Mouse (Mus musculus) CH12.LX (cell line): ENCODE data around the gene Xylt1. TPM values are rescaled to one million over a fixed set of nuclear protein-coding genes. Genes with fewer than 3 reads are reported as not detected.

Source experiments
- DNase-seq: peaks from one replicate; pipeline ENCODE4 v3.0.0-alpha.2; 2013; ENCODE audit errors: extremely low read depth
- H3K27ac ChIP-seq: 2 replicates; pipeline ENCODE4 v1.5.1; 2012; ENCODE audit warnings: low read depth, mild to moderate bottlenecking, control low read depth, moderate library complexity; ENCODE audit not compliant: insufficient read depth
- H3K27me3 ChIP-seq: replicated peaks from 2 replicates; pipeline ENCODE3; 2012; ENCODE audit warnings: inconsistent platforms
- H3K36me3 ChIP-seq, 2 experiments: replicated peaks in 1 of 2; 2 replicates each; pipeline versions ENCODE3 to v1.6.1; 2012; ENCODE audit warnings: inconsistent platforms in 1 of 2, low read length in 1 of 2, mild to moderate bottlenecking in 1 of 2, mixed read lengths in 1 of 2, moderate library complexity in 1 of 2; ENCODE audit not compliant: control insufficient read depth in 1 of 2, insufficient read depth in 1 of 2
- H3K4me1 ChIP-seq, 2 experiments: 2 replicates each; pipeline ENCODE4 v1.6.1; 2012; ENCODE audit warnings: inconsistent platforms in 1 of 2, moderate library complexity in 1 of 2; ENCODE audit not compliant: insufficient read depth in 2 of 2, control insufficient read depth in 1 of 2
- H3K4me2 ChIP-seq: 2 replicates; pipeline ENCODE4 v1.6.1; 2012; ENCODE audit warnings: low read depth, mild to moderate bottlenecking, control low read depth; ENCODE audit not compliant: poor library complexity, insufficient read depth, severe bottlenecking
- H3K4me3 ChIP-seq, 3 experiments: fragments of 150-350 bp in 1 of 3; sonication (generic) in 1 of 3; replicated peaks in 1 of 3; 2 replicates each; pipeline versions ENCODE3 to v1.5.1; 2011 to 2012; ENCODE audit warnings: low read depth in 2 of 3, low read length in 2 of 3, mild to moderate bottlenecking in 2 of 3, moderate library complexity in 2 of 3, control low read depth in 1 of 3, improper control_type of control experiment in 1 of 3, inconsistent platforms in 1 of 3, mixed read lengths in 1 of 3; ENCODE audit not compliant: poor library complexity in 1 of 3
- H3K79me2 ChIP-seq: replicated peaks from 2 replicates; pipeline ENCODE4 v1.6.1; 2012; ENCODE audit warnings: mild to moderate bottlenecking, moderate library complexity; ENCODE audit not compliant: control insufficient read depth, poor library complexity, insufficient read depth, severe bottlenecking; ENCODE audit errors: extremely low read depth
- H3K9ac ChIP-seq: 2 replicates; pipeline ENCODE4 v1.6.1; 2012; ENCODE audit warnings: low read depth, mild to moderate bottlenecking, control low read depth, moderate library complexity; ENCODE audit not compliant: insufficient read depth
- H3K9me3 ChIP-seq: replicated peaks from 2 replicates; pipeline ENCODE3; 2012; ENCODE audit warnings: low read length, inconsistent platforms, mixed read lengths
- CHD1 ChIP-seq: IDR thresholded peaks from 2 replicates; pipeline ENCODE4 v1.6.1; 2012; ENCODE audit warnings: low read depth, low read length, improper control_type of control experiment, inconsistent platforms
- CTCF ChIP-seq, 2 experiments: IDR thresholded peaks in 1 of 2; conservative IDR thresholded peaks in 1 of 2; 2 replicates each; pipeline ENCODE4 v1.5.1; 2011 to 2012; ENCODE audit warnings: low read depth in 2 of 2, low read length in 2 of 2, improper control_type of control experiment in 1 of 2, inconsistent platforms in 1 of 2, mild to moderate bottlenecking in 1 of 2, moderate library complexity in 1 of 2
- E2F4 ChIP-seq: IDR thresholded peaks from 2 replicates; pipeline ENCODE4 v1.6.1; 2011; ENCODE audit warnings: low read depth, low read length, improper control_type of control experiment; ENCODE audit not compliant: insufficient replicate concordance
- EP300 ChIP-seq: IDR thresholded peaks from 2 replicates; pipeline ENCODE4 v1.6.1; 2011; ENCODE audit warnings: low read length, improper control_type of control experiment
- ETS1 ChIP-seq: conservative IDR thresholded peaks from 2 replicates; pipeline ENCODE4 v1.6.1; 2012; ENCODE audit warnings: low read depth, mild to moderate bottlenecking, inconsistent platforms, low read length, improper control_type of control experiment, moderate library complexity
- GABPA ChIP-seq: IDR thresholded peaks from 2 replicates; pipeline ENCODE4 v1.6.1; 2012; ENCODE audit warnings: low read depth, low read length, improper control_type of control experiment, inconsistent platforms; ENCODE audit not compliant: insufficient replicate concordance
- HCFC1 ChIP-seq: IDR thresholded peaks from 2 replicates; pipeline ENCODE4 v1.6.1; 2012; ENCODE audit warnings: low read depth, mild to moderate bottlenecking, inconsistent platforms, low read length, improper control_type of control experiment
- IRF4 ChIP-seq: IDR thresholded peaks from 2 replicates; pipeline ENCODE4 v1.6.1; 2014; ENCODE audit warnings: low read depth, mild to moderate bottlenecking, inconsistent platforms, low read length, improper control_type of control experiment
- JUN ChIP-seq: IDR thresholded peaks from 2 replicates; pipeline ENCODE4 v1.6.1; 2011; ENCODE audit warnings: low read depth, mild to moderate bottlenecking, low read length, improper control_type of control experiment, moderate library complexity; ENCODE audit not compliant: insufficient read depth
- MAFK ChIP-seq: IDR thresholded peaks from 2 replicates; pipeline ENCODE4 v1.6.1; 2011; ENCODE audit warnings: low read length, improper control_type of control experiment; ENCODE audit not compliant: insufficient replicate concordance
- MAX ChIP-seq: IDR thresholded peaks from 2 replicates; pipeline ENCODE4 v1.6.1; 2011; ENCODE audit warnings: low read length, improper control_type of control experiment
- MAZ ChIP-seq: IDR thresholded peaks from 2 replicates; pipeline ENCODE4 v1.6.1; 2012; ENCODE audit warnings: low read depth, mild to moderate bottlenecking, inconsistent platforms, low read length, improper control_type of control experiment, moderate library complexity
- PAX5 ChIP-seq: IDR thresholded peaks from 2 replicates; pipeline ENCODE4 v1.6.1; 2012; ENCODE audit warnings: low read length, inconsistent platforms, mixed read lengths
- RAD21 ChIP-seq: IDR thresholded peaks from 2 replicates; pipeline ENCODE4 v1.6.1; 2011; ENCODE audit warnings: low read depth, mild to moderate bottlenecking, low read length, improper control_type of control experiment, moderate library complexity
- RCOR1 ChIP-seq: conservative IDR thresholded peaks from 2 replicates; pipeline ENCODE4 v1.6.1; 2012; ENCODE audit warnings: low read depth, mild to moderate bottlenecking, inconsistent platforms, low read length, improper control_type of control experiment
- SIN3A ChIP-seq: IDR thresholded peaks from 2 replicates; pipeline ENCODE4 v1.6.1; 2012; ENCODE audit warnings: low read length, improper control_type of control experiment, inconsistent platforms
- TCF12 ChIP-seq: IDR thresholded peaks from 2 replicates; pipeline ENCODE4 v1.6.1; 2014; ENCODE audit warnings: low read depth, mild to moderate bottlenecking, inconsistent platforms, low read length, improper control_type of control experiment
- USF1 ChIP-seq: IDR thresholded peaks from 2 replicates; pipeline ENCODE4 v1.6.1; 2014; ENCODE audit warnings: low read depth, mild to moderate bottlenecking, inconsistent platforms, low read length, improper control_type of control experiment
- USF2 ChIP-seq: conservative IDR thresholded peaks from 2 replicates; pipeline ENCODE4 v1.6.1; 2011; ENCODE audit warnings: low read depth, low read length, improper control_type of control experiment
- dilution Hi-C: fragments of 300-500 bp; cut with MboI; formaldehyde crosslinking; loops from 2 replicates; pipeline ENCODE4 v1.14.3; 2020; ENCODE audit warnings: low sequenced_read_pairs; ENCODE audit not compliant: extremely low pct_unique_long_range_greater_than_20kb, extremely low pct_ligation_motif_present
- in situ Hi-C: fragments of 300-500 bp; cut with MboI; formaldehyde crosslinking; loops from 3 replicates; pipeline ENCODE4 v1.14.3; 2019; ENCODE audit warnings: low sequenced_read_pairs, low pct_ligation_motif_present, low pct_unique_long_range_greater_than_20kb, mixed read lengths
- polyA plus RNA-seq: library from polyadenylated mRNA; unstranded; fragments of >175 nt; gene quantifications from 2 replicates; pipeline ENCODE4 v1.2.1, GENCODE M21; 2012; ENCODE audit warnings: low read depth; ENCODE audit not compliant: insufficient read length
- total RNA-seq, 2 experiments: library from RNA; depleted of rRNA; stranded (reverse); fragments of 300-350 nt in 1 of 2; fragments of >200 nt in 1 of 2; gene quantifications; 2 replicates each; pipeline ENCODE4 v1.2.3; 2012 to 2014

The Xylt1 gene
- total and polyA plus RNA-seq, 3 experiments, result 0.38 to 0.84 (median 0.38) TPM

DNA sequence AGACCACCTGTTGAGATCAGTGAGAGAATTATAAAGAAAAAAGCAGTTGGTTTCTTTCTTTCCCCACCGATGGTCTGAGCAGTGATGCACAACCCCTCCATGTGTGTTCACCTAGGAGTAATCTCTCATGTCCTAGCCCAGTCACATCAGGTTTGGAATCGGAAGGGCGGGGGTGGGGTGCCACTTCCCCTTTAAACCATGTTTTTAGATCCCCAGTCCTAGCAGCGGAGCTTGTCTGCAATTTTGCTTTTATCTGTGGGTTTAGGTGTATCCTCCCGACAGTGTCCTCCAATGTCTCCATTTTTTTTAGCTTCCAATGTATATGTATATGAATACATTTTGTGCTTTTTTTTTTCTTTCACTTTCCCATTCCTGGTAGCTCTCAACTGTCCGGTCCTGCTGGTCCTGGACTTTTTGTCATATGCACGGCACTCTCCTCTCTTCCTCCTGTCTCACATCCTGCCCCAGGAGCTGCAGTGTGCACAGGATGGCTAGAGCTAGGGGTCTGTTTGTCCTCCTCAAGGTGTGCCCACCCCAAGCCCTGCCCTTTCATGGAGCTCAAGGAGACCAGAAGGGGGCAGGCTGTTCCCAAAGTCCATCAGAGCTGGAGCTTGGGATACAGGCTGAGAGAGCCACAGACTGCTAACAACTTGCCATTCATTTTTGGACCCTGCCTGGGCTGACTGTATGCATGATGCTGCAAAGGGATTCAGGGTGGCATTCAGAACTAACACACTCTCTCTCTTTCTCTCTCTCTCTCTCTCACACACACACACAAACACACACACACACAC, 2.6 kb downstream of the Xylt1 start:
- no peak overlapping the region for H3K4me3 ChIP-seq

DNA sequence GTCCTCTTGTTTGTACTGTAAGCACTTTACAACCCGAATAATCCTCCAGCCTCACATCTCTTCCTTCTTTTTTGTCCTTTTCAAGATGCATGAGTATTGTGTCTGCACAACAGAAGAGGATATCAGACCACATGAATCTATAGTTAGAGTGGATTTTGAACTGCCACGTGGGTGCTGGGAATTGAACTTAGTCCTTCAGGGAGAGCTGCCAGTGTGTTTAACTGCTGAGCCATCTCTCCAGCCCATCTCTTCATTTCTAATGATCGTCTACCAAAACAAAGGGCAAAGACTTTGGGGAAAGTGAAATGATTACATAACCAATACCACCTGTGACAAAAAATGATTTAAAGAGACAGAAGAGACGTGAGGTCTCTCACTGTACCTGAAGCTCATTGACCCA, 5.6 kb downstream of the Xylt1 start:
- H3K9me3 ChIP-seq, result no peaks in the 10 kb centered on the region
- H3K27ac ChIP-seq, result no peak overlapping the region
- in situ Hi-C loops, result loop anchor here (10.0 kb wide), 1 partner anchor 168 kb away; no protein-coding TSS in a partner anchor
- dilution Hi-C loops, result no loop called here
- no peaks in the 10 kb centered on the region for H3K79me2 ChIP-seq
- H3K36me3 ChIP-seq, result peaks cover 0 to 2% of the 10 kb centered on the region in 2 experiments
- no peak for TF ChIP-seq TCF12
- TF ChIP-seq CHD1, result no peak
- TF ChIP-seq MAX, result no peak
- TF ChIP-seq JUN, result no peak
- no peak for TF ChIP-seq EP300
- TF ChIP-seq HCFC1, result no peak
- no peak for TF ChIP-seq ETS1
- no peak for TF ChIP-seq E2F4
- no peak for TF ChIP-seq MAZ
- no peak for TF ChIP-seq USF2
- TF ChIP-seq IRF4, result no peak
- no peak for TF ChIP-seq GABPA
- no peak for TF ChIP-seq SIN3A
- no peak for TF ChIP-seq RCOR1
- TF ChIP-seq MAFK, result no peak
- no peak for TF ChIP-seq USF1
- no peak for DNase-seq
- H3K4me3 ChIP-seq, result no peak overlapping the region
- H3K4me2 ChIP-seq, result no peak overlapping the region
- no peak overlapping the region for H3K9ac ChIP-seq
- peaks cover 3 to 8% of the 10 kb centered on the region in 2 experiments; a peak in 2 of 4 replicates for H3K4me1 ChIP-seq
- H3K27me3 ChIP-seq, result peaks cover 17% of the 10 kb centered on the region

More for the DNA sequence above, 2.6 kb downstream of the Xylt1 start:
- no peaks in the 10 kb centered on the region for H3K9me3 ChIP-seq
- DNase-seq, result no peak
- dilution Hi-C loops, result no loop called here
- peaks cover 0 to 2% of the 10 kb centered on the region in 2 experiments for H3K36me3 ChIP-seq
- TF ChIP-seq CTCF (conservative IDR thresholded peaks at IDR 0.05 in 1 of 2, IDR thresholded peaks at IDR 0.05 in 1 of 2; ENCODE audit: low read depth in 2 of 2, low read length in 2 of 2), result peak in 1 of 2 experiments; percentile 39; a peak in 2 of 4 replicates
- TF ChIP-seq CHD1, result no peak
- TF ChIP-seq RAD21, result peak; percentile 40
- no peak for TF ChIP-seq PAX5
- in situ Hi-C loops, result loop anchor here (5.0 to 10.0 kb wide), 2 partner anchors 171 to 229 kb away; no protein-coding TSS in a partner anchor
- H3K4me1 ChIP-seq, result peaks cover 4 to 22% of the 10 kb centered on the region in 2 experiments; a peak in 3 of 4 replicates
- H3K79me2 ChIP-seq, result no peaks in the 10 kb centered on the region
- H3K27me3 ChIP-seq, result peaks cover 35% of the 10 kb centered on the region
- no peak overlapping the region for H3K27ac ChIP-seq
- H3K4me2 ChIP-seq, result no peak overlapping the region
- H3K9ac ChIP-seq, result no peak overlapping the region
